Mouse (Mus musculus) megakaryocyte-erythroid progenitor cell, adult 5-6 weeks (primary cell): ENCODE measurements around the gene Hes2. TPM values are rescaled to one million over a fixed set of nuclear protein-coding genes. Genes with fewer than 3 reads are reported as not detected.
A peak's percentile ranks its signal among the peaks of the same experiment; 100 is the strongest.

Experiments
- ATAC-seq: replicated peaks from 2 replicates; pipeline ENCODE4 v1.8.0; 2016; ENCODE audit warnings: mild to moderate bottlenecking, inconsistent platforms; ENCODE audit not compliant: severe bottlenecking, poor library complexity, low FRiP score, low TSS enrichment
- total RNA-seq, 2 experiments: library from RNA; stranded (forward) in 1 of 2; stranded (reverse) in 1 of 2; fragments of 200-1000, 215-1000 nt in 1 of 2; fragments of >200 nt in 1 of 2; fragmentation: Nextera tagmentation in 1 of 2; gene quantifications; 2 replicates each; pipeline ENCODE4 v1.2.3; 2014 to 2017

The Hes2 gene
- 0.35 TPM in 1 of 2 replicates, not detected in the other for total RNA-seq (2014; fragmentation: Nextera tagmentation)
- not detected in 2 replicates for total RNA-seq (2017)

DNA sequence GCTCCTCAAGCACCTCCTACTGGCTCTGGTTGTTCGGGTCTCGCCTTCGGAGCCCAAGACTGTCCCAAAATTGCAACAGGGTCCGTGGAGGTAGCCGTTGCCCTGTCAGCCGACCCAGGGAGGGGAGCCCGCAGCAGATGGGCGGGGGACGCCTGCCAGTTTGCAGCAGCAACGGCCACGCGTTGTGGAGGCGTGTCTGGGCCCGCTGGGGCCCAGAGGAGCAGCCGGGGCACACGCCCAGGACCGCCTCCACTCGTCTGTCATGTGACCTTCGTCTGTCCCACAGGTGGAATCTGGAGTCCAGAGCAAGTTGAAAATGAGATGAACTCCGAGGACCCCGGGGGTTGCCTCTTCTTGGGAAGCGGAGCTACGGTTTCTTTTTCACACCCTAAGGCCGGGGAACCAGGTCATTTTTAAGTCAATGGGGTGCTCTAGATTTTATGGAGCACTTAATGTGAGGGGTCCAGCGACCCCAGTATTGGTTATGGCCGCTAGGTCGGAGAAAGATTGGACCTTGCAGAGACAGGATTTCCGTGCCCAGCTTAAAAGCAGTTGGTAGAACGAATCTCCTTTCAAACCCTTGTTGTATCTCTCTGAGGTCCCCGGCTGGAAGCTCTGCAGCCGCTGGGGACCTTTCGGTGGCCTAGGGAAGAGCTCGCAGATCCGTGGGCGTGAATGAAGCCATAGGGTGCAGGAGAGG lies at the start of gene Hes2:
TSS of gene Hes2 (plus strand) at position 283 of the 700 bp plus-strand sequence.
- ATAC-seq: peak; percentile 24

DNA sequence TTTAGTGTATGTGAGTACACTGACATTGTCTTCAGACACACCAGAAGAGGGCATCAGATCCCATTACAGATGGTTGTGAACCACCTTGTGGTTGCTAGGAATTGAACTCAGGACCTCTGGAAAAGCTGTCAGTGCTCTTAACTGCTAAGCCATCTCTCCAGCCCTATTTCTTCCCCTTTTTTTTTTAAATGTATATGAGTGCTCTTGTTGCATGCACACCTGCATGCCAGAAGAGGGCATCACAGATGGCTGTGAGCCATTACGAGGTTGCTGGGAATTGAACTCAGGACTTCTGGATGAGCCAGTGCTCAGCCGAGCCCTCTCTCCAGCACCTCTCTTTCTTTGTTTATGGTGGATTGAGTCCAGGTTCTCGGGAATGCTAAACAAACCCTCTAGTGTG lies 49.2 kb upstream of the Hes2 start:
- ATAC-seq: no peak

DNA sequence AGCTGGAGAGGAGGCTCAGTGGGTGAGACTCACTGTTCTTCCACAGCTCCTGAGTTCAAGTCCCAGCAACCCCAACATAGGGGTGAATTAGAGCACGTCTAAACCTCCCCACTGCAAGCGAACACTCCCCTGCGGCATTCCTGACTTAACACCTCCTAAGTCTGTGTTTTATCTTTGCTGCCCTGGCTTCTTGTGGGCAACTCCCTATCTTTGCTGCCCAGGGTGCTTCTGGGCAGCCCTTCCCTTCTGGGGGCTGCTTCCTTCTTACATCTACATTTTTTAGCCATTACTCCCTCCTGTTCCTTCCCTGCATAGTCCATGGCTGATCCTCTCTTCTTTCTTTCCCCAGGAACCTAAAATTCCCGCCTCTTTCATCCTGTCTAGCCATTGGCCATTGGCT lies 48.0 kb upstream of the Hes2 start:
- peak; percentile 83 for ATAC-seq

DNA sequence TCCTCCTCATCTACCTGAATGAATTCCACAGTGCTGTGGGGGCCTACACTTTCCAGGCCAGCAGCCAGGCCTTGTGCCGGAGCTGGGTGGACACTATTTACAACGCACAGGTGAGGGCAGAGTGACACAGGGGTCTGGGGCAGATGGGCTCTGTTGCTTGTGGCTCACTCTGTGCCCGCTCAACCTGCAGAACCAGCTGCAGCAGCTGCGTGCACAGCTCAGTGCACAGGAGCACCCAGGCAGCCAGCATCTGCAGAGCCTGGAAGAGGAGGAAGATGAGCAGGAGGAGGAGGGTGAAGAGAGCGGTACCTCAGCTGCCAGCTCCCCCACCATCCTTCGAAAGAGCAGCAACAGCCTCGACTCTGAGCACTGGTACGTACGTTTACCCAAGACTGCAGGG lies 46.3 kb upstream of the Hes2 start:
- no peak for ATAC-seq

DNA sequence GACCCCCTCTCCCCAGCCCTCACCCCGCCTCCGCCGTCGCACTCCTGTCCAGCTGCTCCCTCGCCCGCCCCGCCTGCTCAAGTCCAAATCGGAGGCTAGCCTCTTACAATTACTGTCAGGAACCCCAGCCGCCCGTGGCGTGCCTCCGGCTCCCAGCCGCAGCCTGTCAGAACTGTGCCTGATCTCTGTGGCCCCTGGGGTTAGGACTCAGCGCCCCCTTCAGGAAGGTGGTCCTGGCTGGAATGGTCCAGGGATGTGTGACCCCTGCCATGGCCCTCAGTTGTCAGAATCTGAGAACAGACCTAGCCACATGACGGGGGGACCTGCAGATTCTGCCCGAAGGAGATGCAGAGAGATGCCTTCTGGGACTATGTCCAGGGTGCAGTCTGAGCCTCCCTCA lies 44.6 kb upstream of the Hes2 start:
- ATAC-seq: no peak

DNA sequence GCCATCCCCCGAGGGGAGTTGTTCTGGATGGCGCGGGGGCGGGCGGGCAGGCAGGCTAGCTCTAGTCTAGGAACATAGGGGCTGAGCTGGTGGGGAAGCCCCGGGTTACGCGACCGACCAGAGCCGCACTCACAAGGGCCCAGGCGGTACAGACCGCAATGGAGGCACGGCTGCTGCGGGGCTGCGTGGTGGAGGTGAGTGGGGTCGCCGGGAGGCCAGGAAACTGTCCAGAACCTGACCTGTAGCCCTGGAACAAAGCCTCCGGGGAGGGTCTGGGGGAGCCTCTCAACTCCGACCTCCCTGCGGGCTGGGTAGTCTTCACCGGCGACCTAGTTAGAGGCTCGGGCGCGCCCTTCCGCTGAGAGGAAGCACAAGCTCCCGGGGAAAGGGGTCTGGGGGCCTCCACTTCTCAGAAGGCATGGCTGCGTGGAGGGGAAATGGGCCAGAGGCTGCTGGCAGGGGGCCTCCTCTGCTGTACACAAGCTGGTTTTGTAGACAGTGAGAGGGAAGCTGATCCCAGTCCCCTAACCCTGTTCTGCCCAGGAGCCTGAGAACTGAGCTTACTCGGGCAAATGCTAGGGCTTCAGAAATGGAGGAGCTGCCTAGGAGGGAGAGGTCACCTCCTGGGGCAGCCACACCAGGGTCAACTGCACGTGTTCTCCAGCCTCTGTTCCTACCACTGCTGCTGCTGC lies 42.6 kb upstream of the Hes2 start, which contains the start of gene Tnfrsf25:
TSS of gene Tnfrsf25 (plus strand) at position 14 of the 692 bp plus-strand sequence.
- ATAC-seq: peak; percentile 15; the same call in 1 of the 2 replicates

DNA sequence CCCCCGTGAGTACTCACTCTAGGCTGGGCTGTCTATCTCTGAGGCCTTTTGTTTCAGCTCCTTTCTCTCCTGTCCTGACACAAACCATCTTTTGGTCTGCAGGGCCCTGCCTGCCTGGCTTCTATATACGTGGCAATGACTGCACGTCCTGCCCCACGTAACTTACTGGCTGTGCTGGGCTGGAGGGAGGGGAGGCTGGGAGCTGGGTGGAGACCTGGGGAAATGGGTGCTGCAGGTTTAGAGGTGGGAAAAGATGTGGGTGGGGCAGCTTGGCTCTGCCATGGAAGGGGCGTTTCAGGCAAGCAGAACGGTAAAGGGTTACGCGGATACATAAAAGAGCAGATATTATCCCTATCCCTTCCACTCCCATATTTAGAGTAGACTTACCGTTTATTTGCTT lies 41.1 kb upstream of the Hes2 start:
- no peak for ATAC-seq

DNA sequence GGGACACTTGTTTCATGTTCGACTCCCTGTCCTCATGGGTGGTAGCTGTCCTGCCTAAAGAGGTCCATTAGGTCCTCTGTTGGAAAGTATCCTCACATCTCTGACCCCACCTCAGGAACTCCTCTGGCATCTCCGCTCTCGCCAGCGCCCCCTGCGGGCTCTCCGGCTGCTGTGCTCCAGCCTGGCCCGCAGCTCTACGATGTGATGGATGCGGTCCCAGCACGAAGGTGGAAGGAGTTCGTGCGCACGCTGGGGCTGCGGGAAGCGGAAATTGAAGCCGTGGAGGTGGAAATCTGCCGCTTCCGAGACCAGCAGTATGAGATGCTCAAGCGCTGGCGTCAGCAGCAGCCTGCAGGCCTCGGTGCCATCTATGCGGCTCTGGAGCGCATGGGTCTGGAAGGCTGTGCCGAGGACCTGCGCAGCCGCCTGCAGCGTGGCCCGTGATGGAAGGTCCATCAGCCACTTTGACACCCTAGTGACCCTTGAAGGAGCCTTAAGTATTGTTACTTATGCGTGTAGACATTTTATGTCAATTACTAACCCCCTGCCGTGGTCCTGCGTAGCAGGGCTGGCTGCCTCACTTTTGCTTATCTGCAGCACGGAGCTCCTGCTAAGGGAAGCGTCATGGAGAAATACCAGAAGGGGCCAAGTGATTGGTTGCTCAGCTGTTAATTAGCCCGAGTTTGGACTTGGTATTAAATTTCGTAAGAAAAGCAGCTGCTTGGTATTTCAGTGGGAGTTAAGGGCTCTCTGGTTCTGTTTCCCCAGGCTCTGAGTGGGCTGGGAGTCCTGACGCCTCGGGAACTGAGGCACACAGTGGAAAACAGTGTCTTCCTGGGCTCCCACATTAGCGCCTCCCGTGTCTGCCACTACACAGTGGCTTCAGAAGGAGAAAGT lies 39.0 kb upstream of the Hes2 start:
- ATAC-seq: peak; percentile 35; the same call in 1 of the 2 replicates

DNA sequence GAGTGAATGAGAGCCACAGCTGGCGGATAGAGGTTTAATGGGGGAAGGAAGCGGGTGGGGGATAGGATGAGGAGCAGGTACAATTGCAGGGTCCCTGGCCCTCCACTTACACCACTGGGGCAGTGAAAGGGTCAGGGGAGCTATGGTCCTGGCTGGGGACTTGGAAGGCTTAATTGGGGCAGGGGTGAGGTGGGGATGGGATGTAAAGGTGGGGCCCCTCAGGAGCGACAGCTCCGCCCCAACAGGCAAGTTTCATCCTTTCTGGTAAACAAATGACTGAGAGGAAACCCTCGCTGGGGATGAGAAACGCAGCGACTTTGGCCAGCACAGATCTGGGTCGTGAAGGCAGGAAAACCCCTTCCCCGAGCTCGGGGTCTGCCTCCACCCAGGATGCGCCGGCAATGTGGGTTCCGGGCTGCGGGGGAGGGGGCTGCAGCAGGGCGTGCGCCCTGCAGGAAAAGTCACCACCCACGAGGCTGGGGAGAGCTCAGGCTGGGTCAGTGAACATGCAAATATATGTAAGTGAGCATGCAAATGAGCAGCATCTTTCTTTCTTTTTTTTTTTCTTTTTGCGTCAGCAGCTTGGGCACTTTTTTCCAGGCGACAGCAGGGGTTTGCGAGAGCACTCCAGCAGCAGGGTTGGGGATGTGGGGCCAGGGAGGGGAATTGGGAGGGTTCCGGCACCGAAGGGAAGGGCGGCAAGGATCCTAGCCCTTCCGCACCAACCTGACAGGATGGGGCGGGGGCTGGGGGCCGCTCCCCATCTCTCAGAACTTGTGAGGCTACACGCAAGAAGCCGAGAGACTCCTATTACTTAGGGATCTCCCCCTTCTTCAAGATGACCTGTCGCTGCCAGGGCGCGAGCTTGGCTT lies 38.1 kb upstream of the Hes2 start:
- no peak for ATAC-seq

DNA sequence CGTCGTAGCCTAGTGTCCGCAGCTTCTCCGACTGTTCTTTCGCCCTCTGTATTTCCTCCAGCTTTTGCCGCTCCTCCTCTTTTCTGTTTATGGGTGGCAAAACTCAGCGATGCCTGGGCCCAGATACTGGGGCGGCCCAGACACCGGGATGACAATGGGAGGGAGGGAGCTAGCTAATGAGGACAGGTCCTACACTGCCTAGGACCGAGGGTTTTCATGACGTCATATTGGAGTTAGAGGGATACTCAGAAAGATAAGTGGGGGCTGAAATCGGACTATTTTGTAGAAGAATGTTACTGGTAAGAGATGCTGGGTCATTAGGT lies 37.5 kb upstream of the Hes2 start:
- ATAC-seq: no peak

DNA sequence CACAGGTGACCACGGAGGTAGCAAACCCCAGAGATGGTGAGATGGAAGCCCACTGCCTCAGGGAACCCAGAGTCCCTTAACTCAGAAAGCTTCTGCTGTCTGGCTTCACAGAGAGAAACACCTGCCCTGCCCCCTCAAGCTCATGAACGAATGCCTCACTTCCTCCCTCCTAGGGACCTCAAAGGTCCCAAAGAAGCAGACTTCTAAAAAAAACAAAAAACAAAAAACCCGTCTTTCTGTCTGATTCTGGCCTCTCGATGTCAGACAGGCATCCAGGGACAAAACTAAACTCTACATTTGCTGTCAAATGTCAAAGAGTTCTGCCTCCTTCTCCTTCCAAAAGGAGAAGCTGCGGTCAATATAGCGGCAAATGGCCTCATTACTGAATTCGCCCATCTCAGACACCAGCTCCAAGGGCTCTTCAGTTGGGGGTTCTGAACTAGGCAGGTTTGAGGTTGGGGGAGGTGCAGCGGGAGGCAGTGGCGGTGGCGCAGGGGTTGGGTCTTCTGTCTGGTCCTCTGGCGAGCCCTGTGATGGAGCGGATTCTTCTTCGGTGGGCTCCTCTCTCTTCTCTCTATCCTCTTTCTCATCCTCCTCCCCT lies 34.2 kb upstream of the Hes2 start:
- no peak for ATAC-seq

DNA sequence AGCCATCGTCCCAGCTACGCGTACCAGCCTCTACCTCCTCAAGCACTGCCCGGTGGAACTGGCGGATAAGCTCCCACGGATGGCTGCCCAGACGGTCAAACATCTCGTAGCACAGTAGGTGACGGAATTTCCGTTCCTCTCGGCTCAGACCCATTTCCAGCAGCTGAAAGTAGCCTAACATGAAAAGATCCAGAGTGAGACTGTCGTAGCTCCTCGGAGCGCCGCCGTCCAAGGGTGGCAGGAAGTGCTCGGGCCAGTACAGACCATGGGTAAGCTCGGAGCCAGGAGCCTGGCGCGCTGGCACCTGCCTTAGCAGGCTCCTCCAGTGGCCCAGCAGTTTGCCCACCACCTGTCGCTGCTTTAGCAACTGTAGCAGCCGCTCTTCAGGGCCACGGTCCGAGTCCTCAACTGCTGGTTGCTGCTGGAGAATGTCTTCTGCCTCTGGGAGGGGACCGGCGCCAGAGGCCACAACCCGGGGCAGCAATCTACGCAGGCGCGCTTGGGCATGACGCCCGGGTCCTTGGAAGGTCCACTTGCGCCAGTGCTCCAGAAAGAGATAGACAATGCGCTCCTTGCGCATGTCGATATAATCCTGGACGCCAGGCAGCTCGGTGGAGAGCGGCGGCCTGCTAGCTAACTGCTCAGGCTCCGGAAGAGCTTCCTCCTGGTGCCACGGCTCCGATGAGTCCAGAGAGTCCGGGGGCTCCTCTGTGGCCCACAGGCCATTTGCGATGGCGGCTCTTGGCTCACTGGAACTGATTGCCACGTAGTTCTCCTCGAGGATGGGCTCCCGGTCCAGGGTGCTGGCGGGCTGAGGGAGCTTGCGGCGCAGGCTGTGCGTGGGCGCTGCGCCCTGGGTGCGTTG lies 33.3 kb upstream of the Hes2 start:
- no peak for ATAC-seq

DNA sequence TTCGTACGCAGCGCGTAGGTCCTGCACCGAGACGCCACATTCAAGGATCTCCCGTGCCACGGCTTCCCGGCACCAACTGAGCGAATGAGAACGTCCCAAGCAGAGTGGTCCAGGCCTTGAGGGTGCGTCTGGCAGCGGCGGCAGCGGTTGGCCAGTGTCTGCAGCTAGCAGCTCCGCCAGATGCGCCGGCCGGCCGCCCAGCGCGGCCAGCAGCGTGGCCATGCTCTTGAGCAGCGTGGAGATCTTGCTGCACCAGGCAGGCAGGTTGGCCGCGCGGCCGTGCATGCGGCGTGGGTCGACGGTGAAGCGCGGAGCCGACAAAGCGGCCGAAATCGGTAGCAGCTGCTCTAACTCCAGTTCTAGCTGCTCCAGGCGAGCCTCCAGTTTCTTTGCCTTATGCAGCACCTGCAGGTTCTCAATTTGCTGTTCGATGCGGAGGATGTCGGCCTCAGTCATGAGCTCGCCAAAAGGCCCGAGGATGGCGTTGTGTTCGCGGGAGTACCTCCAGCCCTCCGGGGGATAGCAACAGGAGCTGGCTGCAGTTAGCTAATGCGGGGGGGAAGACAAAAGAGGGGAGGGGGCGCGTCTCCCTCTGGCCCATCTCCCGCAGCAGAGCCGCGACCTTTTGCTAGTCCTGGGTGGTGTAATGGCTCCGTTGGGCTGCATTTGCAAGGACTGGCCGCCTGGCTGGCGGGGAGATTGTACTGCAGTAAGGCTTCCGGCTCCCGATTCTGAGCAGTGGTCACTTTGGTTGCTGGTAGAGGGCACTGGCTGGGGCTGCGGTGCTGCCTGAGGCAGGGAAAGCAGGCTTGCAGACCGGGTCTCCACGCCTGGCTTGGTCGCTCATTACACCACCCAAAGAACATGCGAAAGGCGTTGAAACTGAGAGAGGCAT lies 32.4 kb upstream of the Hes2 start:
- no peak for ATAC-seq

DNA sequence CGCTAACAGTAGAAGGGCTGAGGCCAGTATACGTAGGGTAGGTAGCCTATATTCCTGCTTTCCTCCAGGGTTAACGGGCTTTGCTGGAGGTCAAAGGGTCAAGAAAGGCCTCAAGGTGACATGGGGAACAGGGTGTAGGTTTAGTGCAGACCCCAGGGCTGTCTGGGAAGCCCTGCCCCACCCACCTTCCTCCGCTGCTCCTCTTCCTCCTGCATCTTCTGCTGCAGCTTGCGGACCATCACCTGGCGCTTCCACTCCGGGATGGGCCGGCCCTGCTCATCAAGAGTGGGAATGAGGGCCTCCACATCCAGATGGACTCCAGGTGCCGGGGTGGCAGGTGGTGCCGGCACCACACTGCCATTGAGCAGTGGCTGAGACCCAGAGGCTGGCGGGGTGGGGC lies 30.8 kb upstream of the Hes2 start:
- no peak for ATAC-seq

DNA sequence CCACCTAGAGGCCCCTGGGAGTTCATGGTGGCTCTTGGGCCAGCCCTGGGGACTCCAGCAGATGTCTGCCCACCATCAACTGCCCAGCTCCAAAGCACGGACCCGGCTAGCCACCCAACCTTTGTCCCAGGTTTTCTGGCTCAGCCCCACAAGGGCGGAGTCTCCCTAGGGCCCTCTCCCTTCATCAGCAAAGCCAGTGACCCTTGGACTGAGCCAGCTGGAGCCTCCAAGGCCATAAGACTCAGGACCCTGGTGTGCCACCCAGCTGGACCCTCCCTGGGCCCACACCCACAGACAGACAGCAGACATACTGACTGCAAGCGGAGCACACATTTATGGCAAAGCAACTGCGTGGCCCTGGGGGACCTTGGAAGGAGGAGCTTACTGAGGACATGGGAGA lies 29.9 kb upstream of the Hes2 start:
- ATAC-seq: no peak

DNA sequence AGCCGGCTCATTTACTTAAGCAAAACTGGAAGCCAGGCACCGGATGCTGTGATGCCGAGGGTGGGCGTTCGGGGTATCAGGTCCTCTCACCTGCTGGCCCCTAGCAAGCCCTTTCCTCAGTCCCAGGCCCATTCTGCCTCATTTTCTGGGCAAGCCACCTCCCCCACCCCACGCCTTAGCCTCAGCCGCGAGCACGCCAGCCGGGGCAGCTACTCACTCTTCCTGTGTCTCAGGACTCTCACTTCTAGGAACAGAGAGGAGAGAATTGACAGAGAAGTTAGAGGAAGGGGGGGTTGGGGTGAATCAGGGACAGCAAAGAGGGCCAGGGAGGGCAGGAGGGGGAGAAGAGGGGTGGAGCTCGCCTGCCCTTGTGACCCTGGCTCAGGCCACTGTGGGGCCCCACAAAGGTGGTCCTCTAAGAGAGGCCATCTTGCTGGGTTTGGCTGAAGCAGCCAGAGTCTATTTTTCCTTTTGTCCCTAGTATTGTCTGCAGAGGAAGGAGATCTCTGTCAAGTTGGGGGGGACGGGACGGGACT lies 29.2 kb upstream of the Hes2 start:
- ATAC-seq: no peak
